Mouse (Mus musculus): Measurements from ENCODE around the gene A430078G23Rik.

GRCm38 (mm10) chr8:3309636-3310035 lies 43.6 kb upstream of the A430078G23Rik start:
- TF ChIP-seq CTCF (IDR thresholded peaks at IDR 0.05) (no peak), EP300 (IDR thresholded peaks at IDR 0.05) (no peak)
